Mouse (Mus musculus) liver, adult 2 months (tissue): ENCODE measurements around the gene Samd5. TPM values are rescaled to one million over a fixed set of nuclear protein-coding genes. Genes with fewer than 3 reads are reported as not detected.

Experiments used
- DNase-seq: peaks from one replicate; pipeline ENCODE4 v3.0.0-alpha.2; 2011; ENCODE audit warnings: low read depth, low spot score; ENCODE audit errors: extremely low read depth
- H3K27ac ChIP-seq: fragments of 200-500 bp; replicated peaks from 2 replicates; pipeline ENCODE4 v1.5.1; 2012; ENCODE audit warnings: low read depth, mild to moderate bottlenecking, control low read depth, inconsistent platforms, low read length; ENCODE audit not compliant: insufficient read depth
- H3K27me3 ChIP-seq: fragments of 200-500 bp; 2 replicates; pipeline ENCODE4 v1.6.1; 2012; ENCODE audit warnings: mild to moderate bottlenecking, moderate library complexity, low read length, inconsistent platforms; ENCODE audit not compliant: control insufficient read depth, insufficient read depth
- H3K36me3 ChIP-seq: fragments of 200-500 bp; 2 replicates; pipeline ENCODE4 v1.6.1; 2012; ENCODE audit warnings: low read length, inconsistent platforms; ENCODE audit not compliant: control insufficient read depth, insufficient read depth
- H3K4me1 ChIP-seq: fragments of 200-500 bp; 2 replicates; pipeline ENCODE4 v1.6.1; 2011; ENCODE audit warnings: low read length; ENCODE audit not compliant: control insufficient read depth, insufficient read depth
- H3K4me3 ChIP-seq: fragments of 200-500 bp; 2 replicates; pipeline ENCODE4 v1.5.1; 2011; ENCODE audit warnings: low read depth, mild to moderate bottlenecking, control low read depth, low read length, moderate library complexity; ENCODE audit not compliant: insufficient read depth
- H3K79me2 ChIP-seq: fragments of 200-500 bp; 2 replicates; pipeline ENCODE4 v1.6.1; 2012; ENCODE audit warnings: inconsistent platforms, mild to moderate bottlenecking, low read length, moderate library complexity; ENCODE audit not compliant: control insufficient read depth, insufficient read depth
- H3K9ac ChIP-seq: fragments of 200-500 bp; 2 replicates; pipeline ENCODE4 v1.6.1; 2012; ENCODE audit warnings: low read depth, mild to moderate bottlenecking, control low read depth, inconsistent platforms, low read length
- CTCF ChIP-seq: fragments of 200-500 bp; IDR thresholded peaks from 2 replicates; pipeline ENCODE4 v1.5.1; 2011; ENCODE audit warnings: low read depth, low read length, control low read depth
- POLR2A ChIP-seq: fragments of 200-500 bp; IDR thresholded peaks from 2 replicates; pipeline ENCODE4 v1.6.1; 2011; ENCODE audit warnings: low read length, control low read depth; ENCODE audit not compliant: insufficient read depth; ENCODE audit errors: extremely low read depth
- WGBS: fragments of 180-500 bp; shearing (Covaris S2); methylation state at CpG from one replicate; pipeline ENCODE4 v1.1.7; 2018; 5-methylcytosine and 5-hydroxymethylcytosine counted together
- polyA plus RNA-seq: library from polyadenylated mRNA; depleted of rRNA; stranded (reverse); fragments of >200 nt; gene quantifications from 2 replicates; pipeline ENCODE4 v1.2.3, GENCODE M21; 2012
- total RNA-seq: library from RNA; depleted of rRNA; stranded (reverse); fragments of >200 nt; gene quantifications from 2 replicates; pipeline ENCODE4 v1.2.3, GENCODE M21; 2014

The Samd5 gene
- total and polyA plus RNA-seq, 2 experiments = 0.21 to 0.92 TPM

DNA sequence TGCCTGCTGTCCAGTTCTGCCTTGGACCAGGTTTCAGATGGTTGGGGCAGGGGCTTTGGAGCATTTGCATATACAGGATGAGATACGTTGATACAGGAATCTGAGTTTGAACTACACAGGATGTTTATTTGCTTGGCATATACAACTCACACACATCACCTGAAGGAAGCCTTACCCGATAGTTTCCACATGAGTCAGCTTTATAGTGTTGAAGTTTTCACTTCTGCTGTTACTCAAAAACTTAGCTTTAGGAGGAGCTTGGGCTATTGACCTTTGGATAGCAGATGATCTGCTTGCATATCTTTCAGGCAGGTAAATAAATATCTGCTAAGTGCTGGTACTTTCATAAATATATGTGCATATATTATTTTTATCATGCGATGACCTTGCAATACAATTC is 28.6 kb downstream of the Samd5 start:
- Histone ChIP-seq H3K79me2 (no peaks in the 10 kb centered on the region), H3K4me3 (no peak overlapping the region), H3K36me3 (no peaks in the 10 kb centered on the region), H3K27ac (no peak overlapping the region), H3K9ac (no peak overlapping the region), H3K27me3 (no peaks in the 10 kb centered on the region), H3K4me1 (no peaks in the 10 kb centered on the region)
- no peak for DNase-seq
- TF ChIP-seq POLR2A = no peak
- TF ChIP-seq CTCF = no peak
- 81% methylated on average over 3 of the region's 3 CpGs for WGBS

DNA sequence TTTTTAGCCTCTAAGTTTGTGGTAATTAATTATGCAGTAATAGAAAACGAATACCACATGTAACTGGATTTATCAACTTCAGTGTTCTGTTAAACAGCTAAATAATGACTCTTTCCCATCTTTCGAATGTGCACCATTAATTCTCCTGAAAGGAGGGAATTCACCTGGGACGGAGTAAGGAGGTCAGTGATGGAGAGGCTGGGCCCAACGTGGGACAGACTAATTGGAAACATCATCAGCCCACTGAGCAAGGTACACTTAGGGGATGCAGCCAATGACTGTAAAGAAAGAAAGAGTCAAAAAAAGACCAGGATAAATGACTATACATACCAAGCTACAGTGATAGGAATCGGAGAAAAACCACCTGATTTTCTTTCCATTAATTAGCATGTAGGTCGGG is 31.5 kb downstream of the Samd5 start:
- Histone ChIP-seq H3K9ac (no peak overlapping the region), H3K4me1 (no peaks in the 10 kb centered on the region), H3K4me3 (no peak overlapping the region), H3K79me2 (no peaks in the 10 kb centered on the region), H3K27me3 (no peaks in the 10 kb centered on the region), H3K27ac (no peak overlapping the region), H3K36me3 (no peaks in the 10 kb centered on the region)
- WGBS = 83% methylated on average over 6 of the region's 6 CpGs
- TF ChIP-seq CTCF = no peak
- no peak for DNase-seq

DNA sequence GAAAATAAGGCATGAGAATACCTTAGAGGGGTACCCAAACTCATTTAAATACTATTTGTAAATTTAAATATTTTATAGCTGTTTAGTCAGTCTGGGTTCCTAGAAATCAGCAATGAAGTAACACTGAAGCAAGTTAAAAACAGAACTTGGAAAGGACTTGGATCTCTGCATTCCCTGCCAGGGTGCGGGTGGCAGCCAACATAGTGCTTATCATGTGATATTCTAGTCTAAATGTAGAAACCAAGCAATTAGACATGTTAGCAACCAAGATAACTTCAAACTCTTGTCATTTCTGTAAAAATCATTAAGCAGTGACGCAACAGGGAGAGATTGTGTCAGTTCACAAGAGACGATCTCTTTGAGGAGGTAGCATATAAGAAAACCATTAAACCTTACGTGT is 32.9 kb downstream of the Samd5 start:
- no peak overlapping the region for H3K27ac ChIP-seq
- no peak overlapping the region for H3K9ac ChIP-seq
- no peak for DNase-seq
- no peaks in the 10 kb centered on the region for H3K36me3 ChIP-seq
- TF ChIP-seq CTCF (no peak), POLR2A (no peak)
- H3K4me3 ChIP-seq = no peak overlapping the region
- no peaks in the 10 kb centered on the region for H3K27me3 ChIP-seq
- H3K79me2 ChIP-seq = no peaks in the 10 kb centered on the region
- no peaks in the 10 kb centered on the region for H3K4me1 ChIP-seq
- 70% methylated on average over 4 of the region's 4 CpGs for WGBS

DNA sequence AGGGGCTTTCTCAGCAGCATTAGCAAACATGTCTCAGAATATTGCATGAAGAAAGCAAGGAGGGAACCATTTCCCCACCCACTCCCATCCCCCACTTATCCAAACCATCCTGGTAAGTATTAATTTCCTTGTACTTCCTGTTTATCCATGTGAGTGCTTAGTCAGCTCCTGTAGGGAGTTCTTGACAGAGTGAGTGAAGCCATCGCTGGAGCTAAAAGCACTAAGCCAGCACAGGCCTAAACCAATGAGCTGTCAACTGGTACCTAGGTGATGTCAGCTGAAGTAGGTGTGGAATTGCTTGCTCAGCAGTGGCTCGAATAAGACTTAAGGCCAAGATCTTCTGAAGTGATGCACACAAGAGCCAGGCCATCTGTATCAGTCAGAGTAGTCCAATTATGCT is 34.3 kb downstream of the Samd5 start:
- Histone ChIP-seq H3K4me1 (no peaks in the 10 kb centered on the region), H3K27ac (no peak overlapping the region), H3K4me3 (no peak overlapping the region), H3K36me3 (no peaks in the 10 kb centered on the region), H3K79me2 (no peaks in the 10 kb centered on the region), H3K27me3 (no peaks in the 10 kb centered on the region), H3K9ac (no peak overlapping the region)
- TF ChIP-seq CTCF (no peak), POLR2A (no peak)
- no peak for DNase-seq
- 77% methylated on average over 2 of the region's 2 CpGs for WGBS

DNA sequence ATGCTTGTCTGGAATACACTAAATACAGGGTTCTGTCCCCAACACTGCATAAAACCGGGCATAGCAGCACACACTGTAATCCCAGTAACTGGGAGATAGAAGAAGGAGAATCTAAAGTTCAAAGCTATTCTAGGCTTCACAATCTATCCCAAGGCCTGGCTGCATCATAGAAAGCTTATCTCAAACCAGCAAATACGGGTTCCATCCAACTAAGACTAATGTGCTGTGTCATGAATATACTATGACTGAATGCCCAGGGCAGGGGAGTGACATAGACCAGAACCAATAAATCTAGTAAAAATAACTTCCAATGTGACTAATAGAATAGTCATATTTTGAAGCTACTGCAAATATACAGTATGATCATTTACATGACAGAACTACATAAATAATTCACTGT is 35.0 kb downstream of the Samd5 start:
- TF ChIP-seq POLR2A (no peak), CTCF (no peak)
- no peak overlapping the region for H3K4me3 ChIP-seq

DNA sequence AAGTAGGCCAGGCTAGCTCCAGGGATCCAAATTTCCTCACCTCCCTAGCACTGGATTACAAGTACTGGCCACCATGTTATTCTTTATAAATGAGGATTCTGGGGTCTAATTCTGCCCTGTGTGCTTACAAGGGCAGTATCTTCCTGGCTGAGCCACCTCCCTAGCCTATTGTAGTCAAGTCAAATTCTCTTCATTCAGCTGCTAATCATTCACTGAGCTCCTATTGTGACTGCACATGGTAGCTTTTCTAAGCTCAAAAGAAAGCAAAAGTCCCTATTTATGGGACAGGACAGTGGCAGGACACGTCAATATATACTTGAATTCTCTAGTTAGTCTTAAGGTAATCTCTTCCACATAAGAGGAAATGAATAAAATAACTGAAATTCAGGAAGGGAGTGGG is 49.7 kb downstream of the Samd5 start:
- H3K27ac ChIP-seq = no peak overlapping the region
- H3K4me3 ChIP-seq = no peak overlapping the region
- H3K4me1 ChIP-seq = no peaks in the 10 kb centered on the region
- H3K79me2 ChIP-seq = no peaks in the 10 kb centered on the region
- H3K36me3 ChIP-seq = no peaks in the 10 kb centered on the region
- no peak for DNase-seq
- TF ChIP-seq POLR2A = no peak
- no peak for TF ChIP-seq CTCF
- H3K9ac ChIP-seq = no peak overlapping the region
- no peaks in the 10 kb centered on the region for H3K27me3 ChIP-seq
- 44% methylated on average over 1 of the region's 1 CpGs for WGBS

More for the DNA sequence above, 35.0 kb downstream of the Samd5 start:
- no peaks in the 10 kb centered on the region for H3K79me2 ChIP-seq
- H3K36me3 ChIP-seq = no peaks in the 10 kb centered on the region
- no peak overlapping the region for H3K27ac ChIP-seq
- H3K4me1 ChIP-seq = no peaks in the 10 kb centered on the region
- 54% methylated on average over 2 of the region's 2 CpGs for WGBS
- DNase-seq = no peak
- no peaks in the 10 kb centered on the region for H3K27me3 ChIP-seq
- H3K9ac ChIP-seq = no peak overlapping the region
